Mouse (Mus musculus): Measurements from ENCODE around the gene Ces2e. TPM values are rescaled to one million over a fixed set of nuclear protein-coding genes. Genes with fewer than 3 reads are reported as not detected.

The Ces2e gene
- total and polyA plus RNA-seq, 3 experiments, result 0.76 to 2.6 (median 1.9) TPM

DNA sequence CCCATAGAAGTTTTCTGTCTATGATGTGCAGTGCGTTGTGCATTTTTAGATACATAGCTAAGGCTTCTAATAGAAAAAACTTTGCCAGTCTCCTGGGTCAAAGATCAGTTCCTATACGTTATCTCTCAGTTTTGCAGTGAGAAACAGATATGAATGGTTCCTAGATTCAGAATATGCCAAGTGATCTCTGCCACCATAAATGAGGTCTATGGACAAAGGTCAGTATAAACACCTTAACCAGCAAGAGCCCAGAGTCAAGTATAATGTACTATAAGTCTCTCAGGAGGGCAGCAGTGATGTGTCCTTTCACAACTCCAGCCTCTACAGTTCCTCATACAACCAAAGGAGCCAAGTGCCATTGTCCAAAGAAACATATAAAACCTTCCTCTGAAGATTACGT is 1.2 kb downstream of the Ces2e start:
- H3K9ac ChIP-seq (ENCODE audit: low read depth, low read length), result no peak overlapping the region
- intact Hi-C loops (cut with DNase I), result no loop called here
- H3K36me3 ChIP-seq (ENCODE audit: control insufficient read depth, insufficient read depth, low read length), result no peaks in the 10 kb centered on the region
- H3K79me2 ChIP-seq (replicated peaks; ENCODE audit: control insufficient read depth, insufficient read depth, low read length), result no peaks in the 10 kb centered on the region
- WGBS, result 80% methylated on average over 3 of the region's 3 CpGs
- no peak overlapping the region for H3K4me3 ChIP-seq
- peaks cover 2% of the 10 kb centered on the region; the same call in 1 of the 2 replicates for H3K4me1 ChIP-seq (ENCODE audit: control insufficient read depth, insufficient read depth, low read length)
- DNase-seq, result no peak
- no peak for TF ChIP-seq EP300 (IDR thresholded peaks at IDR 0.05; ENCODE audit: insufficient read depth, low read depth, low read length)
- TF ChIP-seq POLR2A (IDR thresholded peaks at IDR 0.05; ENCODE audit: insufficient read depth, low read depth, low read length), result no peak
- TF ChIP-seq CTCF (IDR thresholded peaks at IDR 0.05), result no peak
- H3K27me3 ChIP-seq (ENCODE audit: control insufficient read depth, insufficient read depth, low read length), result no peaks in the 10 kb centered on the region
- no peak overlapping the region for H3K27ac ChIP-seq

GRCm38 (mm10) chr8:104944665-104945064 is 18.6 kb downstream of the Ces2e start:
- peak; percentile 58 for TF ChIP-seq CTCF (IDR thresholded peaks at IDR 0.05)
- no peak for TF ChIP-seq EP300 (IDR thresholded peaks at IDR 0.05; ENCODE audit: insufficient read depth, low read depth, low read length)
- intact Hi-C loops (cut with DNase I), result no loop called here
- WGBS, result 80% methylated on average over 2 of the region's 2 CpGs

GRCm38 (mm10) chr8:104947056-104947455 is 21.0 kb downstream of the Ces2e start, which contains the start of gene Ces2f:
TSS of gene Ces2f (plus strand) at chr8:104947356.
- no peaks in the 10 kb centered on the region for H3K27me3 ChIP-seq (ENCODE audit: control insufficient read depth, insufficient read depth, low read length)
- no peak within 1 kb of the TSS for H3K27ac ChIP-seq
- no peaks in the 10 kb centered on the region for H3K4me1 ChIP-seq (ENCODE audit: control insufficient read depth, insufficient read depth, low read length)
- H3K36me3 ChIP-seq (ENCODE audit: control insufficient read depth, insufficient read depth, low read length), result no peaks in the 10 kb centered on the region
- H3K9ac ChIP-seq (ENCODE audit: low read depth, low read length), result no peak within 1 kb of the TSS
- intact Hi-C loops (cut with DNase I), result no loop called here
- H3K4me3 ChIP-seq, result no peak within 1 kb of the TSS
- no peaks in the 10 kb centered on the region for H3K79me2 ChIP-seq (replicated peaks; ENCODE audit: control insufficient read depth, insufficient read depth, low read length)
- TF ChIP-seq EP300 (IDR thresholded peaks at IDR 0.05; ENCODE audit: insufficient read depth, low read depth, low read length) (no peak), CTCF (IDR thresholded peaks at IDR 0.05) (no peak), POLR2A (IDR thresholded peaks at IDR 0.05; ENCODE audit: insufficient read depth, low read depth, low read length) (no peak)
- no peak for DNase-seq
- WGBS, result 75% methylated on average over 4 of the region's 4 CpGs

More at GRCm38 (mm10) chr8:104944665-104945064, 18.6 kb downstream of the Ces2e start:
- Histone ChIP-seq H3K4me1 (ENCODE audit: control insufficient read depth, insufficient read depth, low read length) (no peaks in the 10 kb centered on the region), H3K36me3 (ENCODE audit: control insufficient read depth, insufficient read depth, low read length) (no peaks in the 10 kb centered on the region), H3K9ac (ENCODE audit: low read depth, low read length) (no peak overlapping the region), H3K27me3 (ENCODE audit: control insufficient read depth, insufficient read depth, low read length) (no peaks in the 10 kb centered on the region), H3K27ac (no peak overlapping the region), H3K79me2 (replicated peaks; ENCODE audit: control insufficient read depth, insufficient read depth, low read length) (no peaks in the 10 kb centered on the region), H3K4me3 (no peak overlapping the region)
- no peak for DNase-seq

- no peak for TF ChIP-seq POLR2A (IDR thresholded peaks at IDR 0.05; ENCODE audit: insufficient read depth, low read depth, low read length)
- TF ChIP-seq EP300 (IDR thresholded peaks at IDR 0.05; ENCODE audit: insufficient read depth, low read depth, low read length), result no peak
- TF ChIP-seq CTCF (IDR thresholded peaks at IDR 0.05), result no peak
- no peak overlapping the region for H3K9ac ChIP-seq (ENCODE audit: low read depth, low read length)
- intact Hi-C loops (cut with DNase I), result no loop called here
- H3K27ac ChIP-seq, result no peak overlapping the region
- no peaks in the 10 kb centered on the region for H3K36me3 ChIP-seq (ENCODE audit: control insufficient read depth, insufficient read depth, low read length)
- H3K79me2 ChIP-seq (replicated peaks; ENCODE audit: control insufficient read depth, insufficient read depth, low read length), result no peaks in the 10 kb centered on the region
- WGBS, result 75% methylated on average over 5 of the region's 5 CpGs
- H3K27me3 ChIP-seq (ENCODE audit: control insufficient read depth, insufficient read depth, low read length), result no peaks in the 10 kb centered on the region
- no peak overlapping the region for H3K4me3 ChIP-seq
- no peaks in the 10 kb centered on the region for H3K4me1 ChIP-seq (ENCODE audit: control insufficient read depth, insufficient read depth, low read length)
- DNase-seq, result no peak
These were observed 23.0 kb downstream of the Ces2e start for GRCm38 (mm10) chr8:104949031-104949430.

GRCm38 (mm10) chr8:104961537-104961961 is 35.5 kb downstream of the Ces2e start, which contains the start of gene Ces2g:
TSS of gene Ces2g (plus strand) at chr8:104961718.
- Histone ChIP-seq H3K36me3 (ENCODE audit: control insufficient read depth, insufficient read depth, low read length) (no peaks in the 10 kb centered on the region), H3K9ac (ENCODE audit: low read depth, low read length) (no peak within 1 kb of the TSS), H3K27ac (no peak within 1 kb of the TSS), H3K4me3 (no peak within 1 kb of the TSS), H3K27me3 (ENCODE audit: control insufficient read depth, insufficient read depth, low read length) (no peaks in the 10 kb centered on the region), H3K4me1 (ENCODE audit: control insufficient read depth, insufficient read depth, low read length) (no peaks in the 10 kb centered on the region), H3K79me2 (replicated peaks; ENCODE audit: control insufficient read depth, insufficient read depth, low read length) (no peaks in the 10 kb centered on the region)
- WGBS, result 9% methylated on average over 5 of the region's 5 CpGs
- DNase-seq, result peak; percentile 46 to 74
- intact Hi-C loops (cut with DNase I), result no loop called here
- TF ChIP-seq CTCF (IDR thresholded peaks at IDR 0.05) (no peak), EP300 (IDR thresholded peaks at IDR 0.05; ENCODE audit: insufficient read depth, low read depth, low read length) (no peak)

DNA sequence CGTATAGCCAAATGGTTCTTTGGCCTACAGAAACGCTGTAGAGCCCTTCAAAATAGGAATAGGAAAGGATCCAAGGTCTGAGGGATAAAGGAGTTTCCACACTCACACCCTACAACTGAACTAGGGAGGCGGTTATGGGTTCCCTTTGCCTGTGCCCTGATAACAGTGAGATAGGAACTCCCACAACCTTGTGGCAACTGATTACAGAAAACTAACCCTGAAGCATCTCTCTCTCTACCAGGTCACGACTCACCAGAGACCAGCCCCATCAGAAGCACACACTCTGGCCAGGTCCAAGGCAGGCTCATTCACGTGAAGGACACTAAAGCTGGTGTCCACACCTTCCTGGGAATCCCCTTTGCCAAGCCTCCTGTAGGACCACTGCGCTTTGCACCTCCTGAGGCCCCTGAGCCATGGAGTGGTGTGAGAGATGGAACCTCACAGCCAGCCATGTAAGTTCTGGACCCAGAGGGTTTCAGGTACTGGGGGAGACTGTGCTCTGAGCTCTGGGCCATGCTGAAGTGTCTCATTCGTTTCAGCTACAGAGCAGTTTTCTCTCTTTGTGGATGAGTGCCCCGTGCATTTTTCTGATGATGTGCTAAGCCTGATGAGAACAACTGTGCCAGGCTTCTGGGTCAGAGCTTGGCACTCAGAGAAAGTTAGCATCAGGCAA is 36.3 kb downstream of the Ces2e start:
- H3K36me3 ChIP-seq (ENCODE audit: control insufficient read depth, insufficient read depth, low read length), result no peaks in the 10 kb centered on the region
- intact Hi-C loops (cut with DNase I), result no loop called here
- 68% methylated on average over 8 of the region's 8 CpGs for whole genome bisulfite sequencing
- H3K79me2 ChIP-seq (replicated peaks; ENCODE audit: control insufficient read depth, insufficient read depth, low read length), result no peaks in the 10 kb centered on the region
- H3K4me1 ChIP-seq (ENCODE audit: control insufficient read depth, insufficient read depth, low read length), result no peaks in the 10 kb centered on the region
- no peak overlapping the region for H3K4me3 ChIP-seq
- no peaks in the 10 kb centered on the region for H3K27me3 ChIP-seq (ENCODE audit: control insufficient read depth, insufficient read depth, low read length)
- TF ChIP-seq CTCF (IDR thresholded peaks at IDR 0.05) (no peak), EP300 (IDR thresholded peaks at IDR 0.05; ENCODE audit: insufficient read depth, low read depth, low read length) (no peak), POLR2A (IDR thresholded peaks at IDR 0.05; ENCODE audit: insufficient read depth, low read depth, low read length) (no peak)
- H3K27ac ChIP-seq, result no peak overlapping the region
- DNase-seq, result no peak
- H3K9ac ChIP-seq (ENCODE audit: low read depth, low read length), result no peak overlapping the region

Data from heart, adult 2 months (tissue).